Mouse (Mus musculus) neural tube, embryonic 12.5 days (tissue): Measurements from ENCODE around the gene Meox1. TPM values are rescaled to one million over a fixed set of nuclear protein-coding genes. Genes with fewer than 3 reads are reported as not detected.

Experiments
- ATAC-seq: fragments of 200-750 bp; cut with Nextera tagmentation; 2 replicates; pipeline ENCODE4 v1.8.0; 2017; ENCODE audit warnings: low read depth, mild to moderate bottlenecking, moderate TSS enrichment, moderate library complexity; ENCODE audit not compliant: low FRiP score
- H3K27ac ChIP-seq: fragments of 300-500 bp; sonication (generic); 2 replicates; pipeline ENCODE4 v1.5.1; 2016
- H3K27me3 ChIP-seq: fragments of 300-500 bp; sonication (generic); replicated peaks from 2 replicates; pipeline ENCODE4 v1.6.1; 2016; ENCODE audit warnings: mild to moderate bottlenecking
- H3K36me3 ChIP-seq: fragments of 300-500 bp; sonication (generic); 2 replicates; pipeline ENCODE4 v1.6.1; 2016; ENCODE audit warnings: mild to moderate bottlenecking
- H3K4me1 ChIP-seq: fragments of 300-500 bp; sonication (generic); 2 replicates; pipeline ENCODE4 v1.6.1; 2016
- H3K4me2 ChIP-seq: fragments of 300-500 bp; sonication (generic); replicated peaks from 2 replicates; pipeline ENCODE4 v1.6.1; 2016; ENCODE audit warnings: mild to moderate bottlenecking
- H3K4me3 ChIP-seq: fragments of 300-500 bp; sonication (generic); 2 replicates; pipeline ENCODE4 v1.5.1; 2016
- H3K9ac ChIP-seq: fragments of 300-500 bp; sonication (generic); 2 replicates; pipeline ENCODE4 v1.6.1; 2016; ENCODE audit warnings: mild to moderate bottlenecking
- H3K9me3 ChIP-seq: fragments of 300-500 bp; sonication (generic); 2 replicates; pipeline ENCODE4 v1.6.1; 2016; ENCODE audit warnings: mild to moderate bottlenecking
- WGBS: fragments of 180-500 bp; shearing (Covaris S2); methylation state at CpG from one replicate; pipeline ENCODE4 v1.1.7; 2016; 5-methylcytosine and 5-hydroxymethylcytosine counted together
- polyA plus RNA-seq: library from polyadenylated mRNA; unstranded; fragments of >200 nt; fragmentation: Nextera tagmentation; extraction: Ambion mirVana; gene quantifications from 2 replicates; pipeline ENCODE4 v1.2.1, GENCODE M21; 2016

Gene Meox1
- polyA plus RNA-seq, 1 experiment from 2014 or later = 5.4 TPM

GRCm38 (mm10) chr11:101874978-101875377 is 19.2 kb downstream of the Meox1 start:
- H3K4me1 ChIP-seq = peaks cover 28% of the 10 kb centered on the region; the same call in 1 of the 2 replicates

DNA sequence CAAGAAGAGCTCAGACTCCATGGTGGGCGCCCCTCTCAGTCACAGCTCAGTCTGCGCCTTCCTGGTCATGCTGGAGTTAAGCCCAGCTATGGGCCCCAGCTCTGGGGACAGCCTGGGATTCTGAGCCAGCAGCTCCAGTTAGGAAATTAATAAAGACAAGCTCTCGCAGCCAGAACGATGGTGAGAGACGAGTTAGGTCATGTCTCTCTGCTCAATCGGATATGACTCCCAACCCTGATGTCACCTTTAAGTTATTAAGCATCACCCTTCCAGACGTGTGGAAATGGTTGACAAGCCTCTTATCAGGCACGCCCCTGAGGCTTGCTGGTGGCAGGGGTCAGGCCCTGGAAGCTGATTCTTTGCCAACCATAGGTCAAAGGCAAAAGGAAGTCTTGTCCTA is 20.3 kb downstream of the Meox1 start:
- Histone ChIP-seq H3K27me3 (no peaks in the 10 kb centered on the region), H3K4me1 (peaks cover 25% of the 10 kb centered on the region; the same call in 1 of the 2 replicates), H3K9me3 (no peaks in the 10 kb centered on the region), H3K9ac (no peak overlapping the region), H3K4me2 (no peak overlapping the region), H3K4me3 (no peak overlapping the region), H3K27ac (no peak overlapping the region), H3K36me3 (no peaks in the 10 kb centered on the region)
- 81% methylated on average over 8 of the region's 8 CpGs for WGBS
- no peak for ATAC-seq

More at GRCm38 (mm10) chr11:101874978-101875377, 19.2 kb downstream of the Meox1 start:
- Histone ChIP-seq H3K4me3 (no peak overlapping the region), H3K4me2 (no peak overlapping the region), H3K27ac (no peak overlapping the region), H3K9ac (no peak overlapping the region), H3K9me3 (no peaks in the 10 kb centered on the region), H3K27me3 (no peaks in the 10 kb centered on the region), H3K36me3 (no peaks in the 10 kb centered on the region)
- no peak for ATAC-seq
- 64% methylated on average over 5 of the region's 5 CpGs for WGBS

- Histone ChIP-seq H3K27me3 (no peaks in the 10 kb centered on the region), H3K9me3 (no peaks in the 10 kb centered on the region), H3K4me3 (no peak overlapping the region), H3K4me1 (peaks cover 21% of the 10 kb centered on the region; the same call in 1 of the 2 replicates), H3K9ac (no peak overlapping the region), H3K4me2 (no peak overlapping the region), H3K36me3 (no peaks in the 10 kb centered on the region), H3K27ac (no peak overlapping the region)
- ATAC-seq = no peak
- WGBS = 32% methylated on average over 6 of the region's 6 CpGs
Measured at GRCm38 (mm10) chr11:101871435-101871834, 22.7 kb downstream of the Meox1 start.

DNA sequence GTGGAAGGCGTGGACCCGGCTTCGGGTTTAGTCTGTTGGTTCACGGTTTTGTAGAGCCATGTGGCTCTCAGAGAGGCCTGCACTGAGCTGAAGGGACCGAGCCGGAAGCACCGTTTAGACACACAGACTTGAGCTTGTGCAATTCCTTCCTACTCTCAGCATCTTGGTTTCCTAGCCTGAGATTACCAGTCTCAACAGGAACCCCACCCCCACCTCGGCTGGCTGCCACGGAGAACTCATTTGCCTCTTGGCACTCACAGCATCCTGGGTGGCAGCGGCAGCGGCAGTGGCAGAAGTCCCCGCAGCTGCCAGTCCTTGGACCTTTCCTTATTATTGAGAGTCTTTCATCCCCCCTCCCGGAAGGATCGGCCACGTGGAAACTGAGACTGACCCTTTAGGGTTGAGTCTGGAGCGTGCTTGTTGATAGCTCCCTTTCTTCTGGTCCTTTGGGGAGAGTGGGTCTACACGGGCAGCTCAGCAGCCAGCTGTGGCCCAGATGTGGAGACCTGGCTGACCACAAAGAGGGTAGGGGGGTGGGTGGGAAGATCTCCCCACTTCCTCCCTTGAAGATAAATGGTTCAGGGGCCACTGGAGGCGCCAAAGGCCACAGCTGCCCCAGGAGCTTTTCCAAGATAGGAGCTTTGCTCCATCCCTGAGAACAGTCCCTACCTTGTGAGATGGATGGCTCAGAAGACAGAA is 24.0 kb downstream of the Meox1 start:
- no peak for ATAC-seq
- Histone ChIP-seq H3K9me3 (no peaks in the 10 kb centered on the region), H3K36me3 (no peaks in the 10 kb centered on the region), H3K9ac (no peak overlapping the region), H3K4me3 (no peak overlapping the region; the same call in 1 of the 2 replicates), H3K27me3 (no peaks in the 10 kb centered on the region), H3K4me2 (no peak overlapping the region), H3K27ac (no peak overlapping the region), H3K4me1 (peaks cover 19% of the 10 kb centered on the region; the same call in 1 of the 2 replicates)
- 69% methylated on average over 18 of the region's 18 CpGs for WGBS

DNA sequence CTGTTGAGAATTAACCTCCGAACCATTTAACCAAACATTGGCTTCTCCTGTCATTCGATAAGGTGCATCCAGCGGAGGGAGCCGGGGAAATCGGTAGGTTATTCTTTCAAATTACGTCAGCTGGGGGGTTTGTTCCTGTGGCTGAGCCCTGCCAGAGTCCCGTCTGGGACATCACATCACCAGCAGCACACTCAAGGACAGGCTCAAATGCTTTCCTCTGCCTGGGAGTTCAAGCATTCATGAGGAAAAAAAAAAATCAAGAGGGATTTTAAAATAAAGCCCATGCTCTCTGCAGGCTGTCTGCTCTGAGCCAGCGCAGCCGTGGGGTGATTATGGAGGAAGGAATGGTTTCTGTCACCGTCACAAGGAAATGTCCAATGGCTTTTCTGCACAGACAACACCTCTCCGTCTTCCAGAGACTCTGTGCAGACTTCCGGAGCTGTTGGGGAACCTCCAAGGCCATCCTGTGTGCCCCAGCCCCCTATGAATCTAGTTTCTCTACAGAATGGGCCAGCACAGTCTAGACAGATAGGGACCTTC is 26.6 kb downstream of the Meox1 start:
- Histone ChIP-seq H3K4me3 (no peak overlapping the region), H3K27me3 (no peaks in the 10 kb centered on the region), H3K9me3 (no peaks in the 10 kb centered on the region), H3K36me3 (no peaks in the 10 kb centered on the region), H3K4me2 (no peak overlapping the region), H3K9ac (no peak overlapping the region), H3K27ac (no peak overlapping the region), H3K4me1 (peaks cover 15% of the 10 kb centered on the region; the same call in 1 of the 2 replicates)
- WGBS = 79% methylated on average over 12 of the region's 12 CpGs
- no peak for ATAC-seq

GRCm38 (mm10) chr11:101858742-101859141 is 35.4 kb downstream of the Meox1 start:
- 34% methylated on average over 5 of the region's 5 CpGs for WGBS
- Histone ChIP-seq H3K4me2 (no peak overlapping the region), H3K9ac (no peak overlapping the region), H3K27ac (no peak overlapping the region), H3K36me3 (no peaks in the 10 kb centered on the region), H3K27me3 (no peaks in the 10 kb centered on the region), H3K9me3 (no peaks in the 10 kb centered on the region), H3K4me1 (peaks cover 5% of the 10 kb centered on the region; the same call in 1 of the 2 replicates), H3K4me3 (no peak overlapping the region)
- ATAC-seq = no peak

DNA sequence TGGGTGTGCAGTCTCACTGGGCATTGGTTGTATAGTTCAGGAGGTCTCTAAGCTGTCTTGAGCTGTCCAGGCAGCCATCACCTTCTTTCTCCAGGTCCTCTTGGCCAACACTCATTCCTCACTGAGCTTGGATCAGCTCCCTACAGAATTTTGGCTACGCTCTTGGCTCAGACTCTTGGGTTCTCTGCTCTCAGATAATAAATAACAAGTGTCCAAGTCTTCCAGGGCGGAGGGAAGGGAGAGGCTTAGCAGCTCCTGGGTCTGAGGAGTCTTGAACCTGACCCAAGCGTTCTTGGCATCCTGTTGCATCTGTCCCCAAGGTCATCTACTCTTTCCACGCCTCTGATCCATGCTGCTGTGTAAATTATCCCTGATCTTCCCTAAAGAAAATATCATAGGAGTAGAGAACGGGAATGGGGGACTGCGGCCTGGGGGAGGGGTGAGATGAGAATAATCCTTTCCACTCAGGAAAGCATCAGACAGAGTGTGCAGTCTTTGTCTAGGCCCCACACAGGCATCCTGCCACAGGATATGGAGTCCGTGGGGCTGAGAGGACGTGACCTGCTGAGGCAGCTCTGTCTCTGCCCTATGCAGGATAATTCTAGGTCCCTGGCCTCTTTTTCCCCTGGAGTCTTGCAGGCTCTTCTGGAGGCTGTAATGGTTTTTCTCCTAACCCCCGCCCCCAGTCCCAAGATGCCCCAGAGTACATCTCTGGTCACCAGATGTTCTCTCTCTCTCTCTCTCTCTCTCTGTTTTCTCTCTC is 38.0 kb downstream of the Meox1 start:
- peaks cover 5% of the 10 kb centered on the region; the same call in 1 of the 2 replicates for H3K4me1 ChIP-seq
- no peak overlapping the region for H3K27ac ChIP-seq
- ATAC-seq = no peak
- no peak overlapping the region for H3K4me3 ChIP-seq
- H3K36me3 ChIP-seq = no peaks in the 10 kb centered on the region
- H3K9me3 ChIP-seq = no peaks in the 10 kb centered on the region
- 74% methylated on average over 9 of the region's 9 CpGs for WGBS
- no peak overlapping the region for H3K9ac ChIP-seq
- no peak overlapping the region for H3K4me2 ChIP-seq
- no peaks in the 10 kb centered on the region for H3K27me3 ChIP-seq

DNA sequence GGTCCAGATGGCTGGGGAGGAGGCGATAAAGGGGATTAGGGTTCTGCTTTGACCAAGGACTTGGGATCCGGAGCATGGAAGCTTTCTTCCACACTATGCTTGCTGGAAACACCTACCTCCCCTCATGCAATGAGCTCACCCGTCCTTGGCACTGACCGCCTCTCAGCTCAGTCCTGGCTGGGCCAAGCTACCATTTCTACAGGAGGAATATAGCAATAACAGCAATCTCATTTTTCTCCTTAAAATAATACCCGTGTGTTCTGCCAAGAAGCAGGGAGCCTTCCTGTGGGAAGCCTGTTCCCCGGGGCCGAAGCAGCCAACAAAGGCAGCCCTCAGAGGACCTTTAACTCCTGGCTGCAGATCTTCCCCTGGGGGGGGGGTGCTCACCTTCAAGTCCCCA is 43.1 kb downstream of the Meox1 start:
- H3K27ac ChIP-seq = no peak overlapping the region
- no peak overlapping the region for H3K4me3 ChIP-seq
- no peaks in the 10 kb centered on the region for H3K27me3 ChIP-seq
- H3K36me3 ChIP-seq = no peaks in the 10 kb centered on the region
- no peak overlapping the region for H3K4me2 ChIP-seq
- ATAC-seq = no peak
- 77% methylated on average over 7 of the region's 7 CpGs for WGBS
- no peak overlapping the region for H3K9ac ChIP-seq
- no peaks in the 10 kb centered on the region for H3K4me1 ChIP-seq
- no peaks in the 10 kb centered on the region for H3K9me3 ChIP-seq

GRCm38 (mm10) chr11:101849286-101849685 is 44.9 kb downstream of the Meox1 start:
- no peaks in the 10 kb centered on the region for H3K36me3 ChIP-seq
- WGBS = 80% methylated on average over 4 of the region's 4 CpGs
- H3K27me3 ChIP-seq = no peaks in the 10 kb centered on the region
- no peak overlapping the region for H3K9ac ChIP-seq
- no peak for ATAC-seq
- 0 out of 2 replicates have a peak, but pooled peaks cover 3% of the 10 kb centered on the region for H3K9me3 ChIP-seq
- H3K4me1 ChIP-seq = no peaks in the 10 kb centered on the region
- no peak overlapping the region for H3K4me2 ChIP-seq
- no peak overlapping the region for H3K4me3 ChIP-seq
- H3K27ac ChIP-seq = no peak overlapping the region

- Histone ChIP-seq H3K4me2 (no peak overlapping the region), H3K27ac (no peak overlapping the region), H3K9ac (no peak overlapping the region), H3K27me3 (no peaks in the 10 kb centered on the region), H3K4me3 (no peak overlapping the region), H3K4me1 (no peaks in the 10 kb centered on the region), H3K9me3 (0 out of 2 replicates have a peak, but pooled peaks cover 3% of the 10 kb centered on the region), H3K36me3 (no peaks in the 10 kb centered on the region)
- WGBS = 86% methylated on average over 5 of the region's 5 CpGs
- ATAC-seq = no peak
Measured at GRCm38 (mm10) chr11:101847509-101847908, 46.7 kb downstream of the Meox1 start.

- H3K4me1 ChIP-seq = no peaks in the 10 kb centered on the region
- no peak overlapping the region for H3K4me3 ChIP-seq
- no peaks in the 10 kb centered on the region for H3K36me3 ChIP-seq
- ATAC-seq = no peak
- H3K9me3 ChIP-seq = peaks cover 11% of the 10 kb centered on the region
- WGBS = 88% methylated on average over 3 of the region's 3 CpGs
- no peak overlapping the region for H3K9ac ChIP-seq
- no peaks in the 10 kb centered on the region for H3K27me3 ChIP-seq
- H3K4me2 ChIP-seq = no peak overlapping the region
- no peak overlapping the region for H3K27ac ChIP-seq
Measured at GRCm38 (mm10) chr11:101842773-101843163, 51.4 kb downstream of the Meox1 start.

DNA sequence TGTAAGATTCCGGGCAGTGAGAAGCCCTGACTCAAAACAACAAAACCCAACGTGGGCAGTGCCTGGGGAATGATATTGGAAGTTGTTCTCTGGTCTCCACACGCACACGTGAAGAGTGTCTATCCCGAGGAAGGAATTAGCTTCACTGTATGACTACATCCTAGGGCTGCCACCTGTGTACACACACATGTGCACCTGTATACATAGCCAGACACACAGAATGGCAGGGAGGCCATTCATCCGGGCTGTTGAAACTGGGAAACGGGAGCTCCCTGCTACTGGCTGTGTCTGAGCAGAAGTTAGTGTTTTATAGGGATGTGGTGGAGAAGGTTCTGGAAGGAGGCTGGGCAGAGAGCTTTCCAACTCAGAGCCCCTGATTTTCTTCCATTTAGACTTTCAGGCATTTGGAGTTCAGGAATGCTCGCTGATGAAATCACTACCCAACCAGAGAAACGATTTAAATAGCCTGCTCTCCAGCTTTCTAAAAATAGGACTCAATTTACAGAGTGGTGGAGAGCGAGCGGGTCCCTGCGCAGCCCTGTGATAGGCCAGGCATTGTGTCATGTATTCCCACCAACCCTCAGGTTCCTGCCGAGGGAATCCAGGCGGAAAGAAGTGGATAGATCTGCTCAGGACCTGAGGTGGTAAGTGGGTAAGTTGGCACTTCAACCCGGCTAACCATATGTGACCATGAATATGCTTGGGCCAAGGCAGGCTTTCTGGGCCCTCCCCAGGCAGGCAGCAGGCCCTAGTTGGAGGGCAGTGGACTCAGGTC is 52.0 kb downstream of the Meox1 start:
- Histone ChIP-seq H3K4me1 (no peaks in the 10 kb centered on the region), H3K9me3 (peaks cover 11% of the 10 kb centered on the region), H3K4me2 (no peak overlapping the region), H3K4me3 (no peak overlapping the region), H3K27me3 (no peaks in the 10 kb centered on the region), H3K9ac (no peak overlapping the region), H3K36me3 (no peaks in the 10 kb centered on the region), H3K27ac (no peak overlapping the region)
- WGBS = 82% methylated on average over 15 of the region's 15 CpGs
- no peak for ATAC-seq
